Mouse (Mus musculus): ENCODE measurements around the gene Klhl12.

The Klhl12 gene

GRCm38 (mm10) chr1:134454904-134455824 lies at the start of gene Klhl12:
TSS of gene Klhl12 (plus strand) at chr1:134455531.
- ChIA-PET POLR2A (interaction anchor here (0.6 to 4.3 kb wide), 102 partner anchors 8 to 1311 kb away, joined by 3 to 52 read pairs (median 4); partner anchors contain the start of genes Adipor1 (in 3 of the 4), Cyb5r1 (in 3 of the 4), Rabif (in 3 of the 4) and Btg2 (in 1 of the 4)), CTCF (interaction anchor here (0.6 to 1.4 kb wide), 11 partner anchors 18 to 1332 kb away, joined by 3 to 10 read pairs (median 3); no protein-coding TSS in a partner anchor)

GRCm38 (mm10) chr1:134406414-134406771 lies 48.9 kb upstream of the Klhl12 start:
- CTCF ChIA-PET, result interaction anchor here in 3 of 4 experiments (0.7 to 1.3 kb wide), 5 partner anchors 9 to 113 kb away, joined by 3 to 8 read pairs (median 4); partner anchors contain the start of gene Adipor1 (in 2 of the 3)
- POLR2A ChIA-PET, result interaction anchor here (0.6 to 2.0 kb wide), 63 partner anchors 8 to 739 kb away, joined by 3 to 69 read pairs (median 4); partner anchors contain the start of genes Adipor1 (in 4 of the 4), Klhl12 (in 3 of the 4), Rabif (in 3 of the 4) and Btg2 (in 1 of the 4)

GRCm38 (mm10) chr1:134408080-134408479 lies 47.3 kb upstream of the Klhl12 start:
- CTCF ChIA-PET, result no interaction called here
- POLR2A ChIA-PET, result interaction anchor here in 2 of 4 experiments (0.6 to 1.5 kb wide), 2 partner anchors 26 to 740 kb away, joined by 3 read pairs; no protein-coding TSS in a partner anchor

- CTCF ChIA-PET, result interaction anchor here in 3 of 4 experiments (0.6 to 1.4 kb wide), 4 partner anchors 11 to 260 kb away, joined by 3 to 5 read pairs (median 3); no protein-coding TSS in a partner anchor
- POLR2A ChIA-PET, result interaction anchor here in 3 of 4 experiments (0.8 to 1.4 kb wide), 4 partner anchors 12 to 40 kb away, joined by 3 to 6 read pairs (median 4); no protein-coding TSS in a partner anchor
Observed at GRCm38 (mm10) chr1:134411706-134412629, 43.4 kb upstream of the Klhl12 start.

GRCm38 (mm10) chr1:134414038-134414437 lies 41.3 kb upstream of the Klhl12 start:
- ChIA-PET POLR2A (interaction anchor here in 3 of 4 experiments (0.6 to 6.6 kb wide), 29 partner anchors 8 to 822 kb away, joined by 3 to 69 read pairs (median 8); partner anchors contain the start of genes Cyb5r1 (in 3 of the 3), Klhl12 (in 2 of the 3), Rabif (in 1 of the 3) and Tmem183a (in 1 of the 3)), CTCF (interaction anchor here in 1 of 4 experiments (0.6 kb wide), 1 partner anchor 384 kb away, joined by 3 read pairs; no protein-coding TSS in a partner anchor)

- ChIA-PET POLR2A (interaction anchor here (0.5 to 6.6 kb wide), 75 partner anchors 7 to 1381 kb away, joined by 3 to 69 read pairs (median 4); partner anchors contain the start of genes Cyb5r1 (in 4 of the 4), Klhl12 (in 2 of the 4), Btg2 (in 1 of the 4) and Ppp1r12b (in 1 of the 4)), CTCF (interaction anchor here in 3 of 4 experiments (0.6 to 1.3 kb wide), 7 partner anchors 9 to 542 kb away, joined by 3 to 8 read pairs (median 3); partner anchors contain the start of gene Cyb5r1 (in 3 of the 3))
Observed at GRCm38 (mm10) chr1:134414501-134415167, 40.7 kb upstream of the Klhl12 start.

- ChIA-PET CTCF (interaction anchor here in 3 of 4 experiments (0.5 to 1.3 kb wide), 8 partner anchors 10 to 541 kb away, joined by 3 to 8 read pairs (median 4); partner anchors contain the start of gene Cyb5r1 (in 3 of the 3)), POLR2A (interaction anchor here (0.5 to 6.6 kb wide), 74 partner anchors 8 to 1381 kb away, joined by 3 to 69 read pairs (median 4); partner anchors contain the start of genes Cyb5r1 (in 4 of the 4), Klhl12 (in 2 of the 4), Btg2 (in 1 of the 4) and Ppp1r12b (in 1 of the 4))
Observed at GRCm38 (mm10) chr1:134415168-134415831, 40.0 kb upstream of the Klhl12 start, which contains the start of gene Adipor1. TSS of gene Adipor1 (plus strand) at chr1:134415378.

- ChIA-PET CTCF (interaction anchor here in 1 of 4 experiments (0.7 kb wide), 1 partner anchor 33 kb away, joined by 3 read pairs; no protein-coding TSS in a partner anchor), POLR2A (interaction anchor here in 3 of 4 experiments (0.6 to 6.6 kb wide), 13 partner anchors 8 to 543 kb away, joined by 3 to 53 read pairs (median 4); partner anchors contain the start of genes Cyb5r1 (in 1 of the 3) and Ube2t (in 1 of the 3))
Observed at GRCm38 (mm10) chr1:134418414-134418975, 36.8 kb upstream of the Klhl12 start.

GRCm38 (mm10) chr1:134419176-134419575 lies 36.2 kb upstream of the Klhl12 start:
- CTCF ChIA-PET, result interaction anchor here in 1 of 4 experiments (0.9 kb wide), 1 partner anchor 100 kb away, joined by 3 read pairs; no protein-coding TSS in a partner anchor
- POLR2A ChIA-PET, result interaction anchor here in 2 of 4 experiments (0.7 to 6.6 kb wide), 13 partner anchors 7 to 98 kb away, joined by 3 to 53 read pairs (median 4); partner anchors contain the start of gene Cyb5r1 (in 1 of the 2)

- ChIA-PET CTCF (interaction anchor here in 2 of 4 experiments (0.6 to 0.9 kb wide), 2 partner anchors 99 to 234 kb away, joined by 3 read pairs; no protein-coding TSS in a partner anchor), POLR2A (interaction anchor here in 2 of 4 experiments (0.5 to 2.4 kb wide), 9 partner anchors 14 to 98 kb away, joined by 3 to 9 read pairs (median 4); partner anchors contain the start of genes Cyb5r1 (in 2 of the 2) and Klhl12 (in 1 of the 2))
Observed at GRCm38 (mm10) chr1:134419751-134420458, 35.4 kb upstream of the Klhl12 start.

- POLR2A ChIA-PET, result interaction anchor here in 3 of 4 experiments (0.6 to 2.3 kb wide), 9 partner anchors 9 to 946 kb away, joined by 3 to 14 read pairs (median 6); partner anchors contain the start of genes Adipor1 (in 2 of the 3), Cyb5r1 (in 1 of the 3) and Klhl12 (in 1 of the 3)
- CTCF ChIA-PET, result interaction anchor here in 2 of 4 experiments (0.5 to 0.6 kb wide), 4 partner anchors 92 to 313 kb away, joined by 3 to 5 read pairs (median 4); no protein-coding TSS in a partner anchor
Observed at GRCm38 (mm10) chr1:134423911-134424310, 31.4 kb upstream of the Klhl12 start.

GRCm38 (mm10) chr1:134426289-134426688 lies 29.0 kb upstream of the Klhl12 start:
- POLR2A ChIA-PET, result interaction anchor here in 3 of 4 experiments (0.6 to 2.3 kb wide), 11 partner anchors 8 to 170 kb away, joined by 3 to 8 read pairs (median 4); partner anchors contain the start of genes Adipor1 (in 1 of the 3), Cyb5r1 (in 1 of the 3) and Klhl12 (in 1 of the 3)
- CTCF ChIA-PET, result no interaction called here

- ChIA-PET POLR2A (interaction anchor here in 3 of 4 experiments (0.6 to 6.8 kb wide), 5 partner anchors 11 to 77 kb away, joined by 3 to 53 read pairs (median 4); partner anchors contain the start of gene Adipor1 (in 2 of the 3)), CTCF (no interaction called here)
Observed at GRCm38 (mm10) chr1:134433002-134433401, 22.3 kb upstream of the Klhl12 start.

GRCm38 (mm10) chr1:134433473-134433872 lies 21.9 kb upstream of the Klhl12 start:
- CTCF ChIA-PET, result no interaction called here
- POLR2A ChIA-PET, result interaction anchor here in 3 of 4 experiments (0.6 to 6.8 kb wide), 7 partner anchors 9 to 78 kb away, joined by 3 to 53 read pairs (median 4); partner anchors contain the start of gene Adipor1 (in 2 of the 3)

All from embryonic stem cell, embryonic (primary cell).